In the genomic region with DNA sequence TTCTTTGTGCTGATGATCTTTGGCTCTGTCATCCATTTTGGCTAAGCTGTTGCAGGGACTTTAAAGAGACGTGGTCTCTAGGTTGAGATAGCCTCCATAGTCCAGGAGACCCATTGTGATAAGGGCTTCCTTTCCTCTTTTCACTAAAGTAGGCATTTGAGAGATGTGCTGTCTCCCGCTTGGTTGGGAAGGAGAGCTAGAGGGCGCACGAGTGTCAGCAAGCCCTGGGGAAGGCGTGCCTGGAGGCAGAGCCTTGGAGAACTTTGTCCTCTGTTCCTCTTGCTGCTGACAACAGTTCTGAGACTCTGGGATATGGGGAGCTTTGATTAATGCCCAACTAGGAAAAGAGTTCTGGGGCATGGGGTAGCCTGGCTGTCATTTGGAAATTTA, we compare ENCODE assay signal across 8 mouse cellular contexts. TPM values are rescaled to one million over a fixed set of nuclear protein-coding genes. Genes with fewer than 3 reads are reported as not detected.
DNase-seq lines count a peak whose midpoint lies in the region; ATAC-seq and TF ChIP-seq lines count a peak whose summit lies in the region.

No protein-coding gene starts in this region.

- H3K4me3 ChIP-seq in forebrain, embryonic 14.5 days (ENCODE audit: low read depth, low read length), result no peak overlapping the region
- H3K4me3 ChIP-seq in forebrain, embryonic 10.5 days, result no peak overlapping the region
- H3K4me3 ChIP-seq in intestine, postnatal 0 days (ENCODE audit: low read depth, low read length), result no peak overlapping the region
- H3K4me3 ChIP-seq in small intestine, adult 2 months (ENCODE audit: low read depth, low read length), result no peak overlapping the region
- no peak overlapping the region for H3K4me3 ChIP-seq in midbrain, postnatal 0 days (ENCODE audit: low read depth, low read length)

- peaks cover 5% of the 10 kb centered on the region for H3K4me1 ChIP-seq in forebrain, embryonic 14.5 days (ENCODE audit: control insufficient read depth, insufficient read depth, low read length)
- peaks cover 14% of the 10 kb centered on the region for H3K4me1 ChIP-seq in forebrain, embryonic 10.5 days
- no peaks in the 10 kb centered on the region; the same call in none of the 2 replicates for H3K4me1 ChIP-seq in intestine, postnatal 0 days (replicated peaks; ENCODE audit: control insufficient read depth, insufficient read depth, low read length)
- H3K4me1 ChIP-seq in small intestine, adult 2 months (ENCODE audit: control insufficient read depth, insufficient read depth, insufficient read length, low read length), result peaks cover 9% of the 10 kb centered on the region
- H3K4me1 ChIP-seq in midbrain, postnatal 0 days (ENCODE audit: insufficient read depth, low read length), result 0 out of 2 replicates have a peak, but pooled peaks cover 1% of the 10 kb centered on the region

- no peak overlapping the region for H3K27ac ChIP-seq in forebrain, embryonic 14.5 days (ENCODE audit: low read depth, low read length)
- H3K27ac ChIP-seq in forebrain, embryonic 10.5 days, result no peak overlapping the region
- H3K27ac ChIP-seq in intestine, postnatal 0 days (ENCODE audit: low read depth, low read length), result no peak overlapping the region
- no peak overlapping the region for H3K27ac ChIP-seq in small intestine, adult 2 months (ENCODE audit: insufficient read depth, low read depth, low read length)
- no peak overlapping the region for H3K27ac ChIP-seq in midbrain, postnatal 0 days (ENCODE audit: low read depth, low read length)

- peaks cover 71% of the 10 kb centered on the region for H3K36me3 ChIP-seq in forebrain, embryonic 14.5 days (ENCODE audit: control insufficient read depth, insufficient read depth, low read length)
- peaks cover 89% of the 10 kb centered on the region for H3K36me3 ChIP-seq in forebrain, embryonic 10.5 days (replicated peaks)
- H3K36me3 ChIP-seq in intestine, postnatal 0 days (ENCODE audit: control insufficient read depth, insufficient read depth), result peaks cover 63% of the 10 kb centered on the region
- H3K36me3 ChIP-seq in small intestine, adult 2 months (ENCODE audit: control insufficient read depth, insufficient read depth, low read length), result peaks cover 52% of the 10 kb centered on the region
- H3K36me3 ChIP-seq in midbrain, postnatal 0 days (ENCODE audit: insufficient read depth, low read length), result peaks cover 59% of the 10 kb centered on the region

- no peaks in the 10 kb centered on the region for H3K9me3 ChIP-seq in forebrain, embryonic 14.5 days (replicated peaks; ENCODE audit: control insufficient read depth, low read length)
- H3K9me3 ChIP-seq in forebrain, embryonic 10.5 days, result no peaks in the 10 kb centered on the region
- H3K9me3 ChIP-seq in intestine, postnatal 0 days (ENCODE audit: control insufficient read depth), result no peaks in the 10 kb centered on the region
- H3K9me3 ChIP-seq in midbrain, postnatal 0 days (ENCODE audit: low read length), result no peaks in the 10 kb centered on the region

- H3K27me3 ChIP-seq in forebrain, embryonic 14.5 days (replicated peaks; ENCODE audit: control insufficient read depth, insufficient read depth, low read length), result no peaks in the 10 kb centered on the region
- H3K27me3 ChIP-seq in forebrain, embryonic 10.5 days (ENCODE audit: poor library complexity, severe bottlenecking), result no peaks in the 10 kb centered on the region
- no peaks in the 10 kb centered on the region for H3K27me3 ChIP-seq in intestine, postnatal 0 days (replicated peaks; ENCODE audit: control insufficient read depth, insufficient read depth, low read length)
- no peaks in the 10 kb centered on the region for H3K27me3 ChIP-seq in small intestine, adult 2 months (ENCODE audit: control insufficient read depth, insufficient read depth, low read length)
- no peaks in the 10 kb centered on the region for H3K27me3 ChIP-seq in midbrain, postnatal 0 days (ENCODE audit: insufficient read depth, low read length)

- TF ChIP-seq CTCF in intestine, postnatal 0 days (IDR thresholded peaks at IDR 0.05; ENCODE audit: low read depth), result peak; percentile 67
- TF ChIP-seq CTCF in small intestine, adult 2 months (IDR thresholded peaks at IDR 0.05; ENCODE audit: extremely low read depth, insufficient read length, insufficient replicate concordance, low read depth, low read length), result peak; percentile 56; the same call in 1 of the 2 replicates
- no peak for TF ChIP-seq CTCF in midbrain, postnatal 0 days (IDR thresholded peaks at IDR 0.05)

- no peak for DNase-seq in forebrain, embryonic 14.5 days (ENCODE audit: low spot score)
- no peak for DNase-seq in forebrain, embryonic 10.5 days (ENCODE audit: extremely low spot score, low spot score)
- DNase-seq in ovary, postnatal 36 days (ENCODE audit: low spot score), result peak; percentile 63
- no peak for DNase-seq in ovary, postnatal 10 days (ENCODE audit: low spot score)
- DNase-seq in thymus, postnatal 36 days, result no peak
- no peak for DNase-seq in midbrain, postnatal 0 days (ENCODE audit: low spot score)

- H3K9ac ChIP-seq in forebrain, embryonic 14.5 days (ENCODE audit: low read length), result no peak overlapping the region
- H3K9ac ChIP-seq in intestine, postnatal 0 days (ENCODE audit: low read depth, low read length), result no peak overlapping the region
- H3K9ac ChIP-seq in midbrain, postnatal 0 days (replicated peaks; ENCODE audit: low read length, poor library complexity, severe bottlenecking), result no peak overlapping the region

- 74% methylated on average over 5 of the region's 5 CpGs for WGBS in forebrain, embryonic 14.5 days
- WGBS in forebrain, embryonic 10.5 days, result 85% methylated on average over 5 of the region's 5 CpGs
- 47% methylated on average over 5 of the region's 5 CpGs for WGBS in intestine, postnatal 0 days
- 36% methylated on average over 5 of the region's 5 CpGs for WGBS in small intestine, adult 2 months
- WGBS in midbrain, postnatal 0 days, result 88% methylated on average over 5 of the region's 5 CpGs

- no peak overlapping the region for H3K4me2 ChIP-seq in forebrain, embryonic 14.5 days (ENCODE audit: low read length)
- peak overlapping the region; percentile 28; the same call in 1 of the 2 replicates for H3K4me2 ChIP-seq in intestine, postnatal 0 days (replicated peaks; ENCODE audit: low read depth)
- no peak overlapping the region for H3K4me2 ChIP-seq in midbrain, postnatal 0 days (ENCODE audit: low read depth, low read length, poor library complexity, severe bottlenecking)

- no peak for TF ChIP-seq POLR2A in small intestine, adult 2 months (IDR thresholded peaks at IDR 0.05; ENCODE audit: low read depth, low read length)

- ATAC-seq in forebrain, embryonic 14.5 days, result 0 out of 2 replicates have a peak, but pooled peaks have one; percentile 11
- peak; percentile 66 for ATAC-seq in intestine, postnatal 0 days
- ATAC-seq in midbrain, postnatal 0 days (ENCODE audit: low FRiP score), result no peak

RNA-seq across cellular contexts. Expression of a gene that starts 20.3 kb away (rescaled TPM):
- polyA plus RNA-seq in forebrain, embryonic 14.5 days (2014; fragmentation: Nextera tagmentation; extraction: Ambion mirVana), result 66.6 and 88.4 TPM in 2 replicates
- 149 and 165 TPM in 2 replicates for polyA plus RNA-seq in forebrain, embryonic 10.5 days (2016; fragmentation: Nextera tagmentation; extraction: Ambion mirVana)
- polyA plus RNA-seq in intestine, postnatal 0 days (2015; fragmentation: Nextera tagmentation; extraction: Ambion mirVana), result 70.9 and 71.4 TPM in 2 replicates
- polyA plus RNA-seq in small intestine, adult 2 months (2012; rRNA removed), result 55.4 and 102 TPM in 2 replicates
- 139 and 147 TPM in 2 replicates for total RNA-seq in midbrain, postnatal 0 days (2014; rRNA removed)
- 138 and 141 TPM in 2 replicates for polyA plus RNA-seq in midbrain, postnatal 0 days (2015; fragmentation: Nextera tagmentation; extraction: Ambion mirVana)

RNA-seq across cellular contexts. Expression of a gene that starts 20.5 kb away (rescaled TPM):
- 26.8 and 31.9 TPM in 2 replicates for polyA plus RNA-seq in forebrain, embryonic 14.5 days (2014; fragmentation: Nextera tagmentation; extraction: Ambion mirVana)
- polyA plus RNA-seq in forebrain, embryonic 10.5 days (2016; fragmentation: Nextera tagmentation; extraction: Ambion mirVana), result 23.2 and 23.6 TPM in 2 replicates
- 46.1 and 46.4 TPM in 2 replicates for polyA plus RNA-seq in intestine, postnatal 0 days (2015; fragmentation: Nextera tagmentation; extraction: Ambion mirVana)
- 77.8 and 176 TPM in 2 replicates for polyA plus RNA-seq in small intestine, adult 2 months (2012; rRNA removed)
- 32.6 and 38.0 TPM in 2 replicates for total RNA-seq in midbrain, postnatal 0 days (2014; rRNA removed)
- 24.9 and 27.4 TPM in 2 replicates for polyA plus RNA-seq in midbrain, postnatal 0 days (2015; fragmentation: Nextera tagmentation; extraction: Ambion mirVana)

RNA-seq across cellular contexts. Expression of a gene that starts 37.9 kb away (rescaled TPM):
- polyA plus RNA-seq in forebrain, embryonic 14.5 days (2014; fragmentation: Nextera tagmentation; extraction: Ambion mirVana), result 3.0 and 3.6 TPM in 2 replicates
- polyA plus RNA-seq in forebrain, embryonic 10.5 days (2016; fragmentation: Nextera tagmentation; extraction: Ambion mirVana), result 1.6 and 2.0 TPM in 2 replicates
- polyA plus RNA-seq in intestine, postnatal 0 days (2015; fragmentation: Nextera tagmentation; extraction: Ambion mirVana), result 1.6 and 2.2 TPM in 2 replicates
- polyA plus RNA-seq in small intestine, adult 2 months (2012; rRNA removed), result 11.5 and 13.4 TPM in 2 replicates
- total RNA-seq in midbrain, postnatal 0 days (2014; rRNA removed), result 23.6 and 28.2 TPM in 2 replicates
- 2.6 and 3.2 TPM in 2 replicates for polyA plus RNA-seq in midbrain, postnatal 0 days (2015; fragmentation: Nextera tagmentation; extraction: Ambion mirVana)

RNA-seq across cellular contexts. Expression of a gene that starts 44.1 kb away (rescaled TPM):
- 48.1 and 57.8 TPM in 2 replicates for polyA plus RNA-seq in forebrain, embryonic 14.5 days (2014; fragmentation: Nextera tagmentation; extraction: Ambion mirVana)
- 54.8 and 60.1 TPM in 2 replicates for polyA plus RNA-seq in forebrain, embryonic 10.5 days (2016; fragmentation: Nextera tagmentation; extraction: Ambion mirVana)
- polyA plus RNA-seq in intestine, postnatal 0 days (2015; fragmentation: Nextera tagmentation; extraction: Ambion mirVana), result 39.5 and 41.5 TPM in 2 replicates
- polyA plus RNA-seq in small intestine, adult 2 months (2012; rRNA removed), result 62.0 and 199 TPM in 2 replicates
- total RNA-seq in midbrain, postnatal 0 days (2014; rRNA removed), result 96.2 and 103 TPM in 2 replicates
- 56.6 and 59.7 TPM in 2 replicates for polyA plus RNA-seq in midbrain, postnatal 0 days (2015; fragmentation: Nextera tagmentation; extraction: Ambion mirVana)
